Mouse (Mus musculus) embryonic facial prominence, embryonic 14.5 days (tissue): ENCODE data around the gene Syt1. TPM values are rescaled to one million over a fixed set of nuclear protein-coding genes. Genes with fewer than 3 reads are reported as not detected.

Source experiments
- ATAC-seq: fragments of 200-750 bp; cut with Nextera tagmentation; 2 replicates; pipeline ENCODE4 v1.8.0; 2017; ENCODE audit warnings: low read depth, moderate number of reproducible peaks, moderate TSS enrichment
- DNase-seq: peaks from one replicate; pipeline ENCODE4 v3.0.0-alpha.2; 2015; ENCODE audit warnings: low spot score
- H3K27ac ChIP-seq: fragments of 300-500 bp; sonication (generic); replicated peaks from 2 replicates; pipeline ENCODE4 v1.5.1; 2014; ENCODE audit warnings: low read depth, mild to moderate bottlenecking, low read length, moderate library complexity
- H3K27me3 ChIP-seq: fragments of 300-500 bp; sonication (generic); replicated peaks from 2 replicates; pipeline ENCODE4 v1.6.1; 2014; ENCODE audit warnings: low read length; ENCODE audit not compliant: control insufficient read depth, insufficient read depth
- H3K36me3 ChIP-seq: fragments of 300-500 bp; sonication (generic); 2 replicates; pipeline ENCODE4 v1.6.1; 2014; ENCODE audit warnings: low read length, mixed read lengths; ENCODE audit not compliant: control insufficient read depth, insufficient read depth
- H3K4me1 ChIP-seq: fragments of 300-500 bp; sonication (generic); 2 replicates; pipeline ENCODE4 v1.6.1; 2014; ENCODE audit warnings: antibody characterized with exemption, low read length; ENCODE audit not compliant: control insufficient read depth, insufficient read depth
- H3K4me2 ChIP-seq: fragments of 300-500 bp; sonication (generic); 2 replicates; pipeline ENCODE4 v1.6.1; 2014; ENCODE audit warnings: low read depth, mild to moderate bottlenecking, low read length, moderate library complexity, mixed read lengths
- H3K4me3 ChIP-seq: fragments of 300-500 bp; sonication (generic); 2 replicates; pipeline ENCODE4 v1.5.1; 2014; ENCODE audit warnings: low read depth, mild to moderate bottlenecking, low read length
- H3K9ac ChIP-seq: fragments of 300-500 bp; sonication (generic); 2 replicates; pipeline ENCODE4 v1.6.1; 2014; ENCODE audit warnings: low read depth, mild to moderate bottlenecking, low read length, moderate library complexity, mixed read lengths
- H3K9me3 ChIP-seq: fragments of 300-500 bp; sonication (generic); 2 replicates; pipeline ENCODE4 v1.6.1; 2016; ENCODE audit warnings: low read length; ENCODE audit not compliant: control insufficient read depth
- WGBS: fragments of 180-500 bp; shearing (Covaris S2); extraction: QIAGEN DNeasy Blood & Tissue Kit; methylation state at CpG from one replicate; pipeline ENCODE4 v1.1.7; 2014; 5-methylcytosine and 5-hydroxymethylcytosine counted together
- polyA plus RNA-seq: library from polyadenylated mRNA; unstranded; fragments of >200 nt; fragmentation: Nextera tagmentation; extraction: Ambion mirVana; gene quantifications from 2 replicates; pipeline ENCODE4 v1.2.1, GENCODE M21; 2014

Gene Syt1
- polyA plus RNA-seq, 1 experiment from 2014 or later, result 6.2 TPM

DNA sequence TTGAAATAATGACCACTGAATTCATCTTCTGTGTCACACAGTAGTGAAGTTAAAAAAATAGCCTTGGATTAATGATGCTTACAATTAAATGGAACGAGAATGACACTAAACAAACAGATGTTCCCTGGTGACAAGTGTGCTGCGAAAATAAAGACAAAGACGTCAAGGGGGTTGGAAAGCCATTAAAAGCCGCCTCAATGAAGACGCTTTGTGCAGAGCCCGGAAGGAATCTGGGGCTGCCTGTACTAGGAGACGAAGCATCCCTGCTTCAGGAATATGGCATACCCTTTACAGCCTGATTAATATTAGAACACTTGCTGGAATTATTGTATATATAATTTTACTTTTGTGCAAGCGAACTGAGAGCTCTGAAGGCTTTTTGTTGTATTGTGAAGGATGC is 234.0 kb downstream of the Syt1 start:
- Histone ChIP-seq H3K4me2 (no peak overlapping the region), H3K9ac (no peak overlapping the region), H3K27ac (no peak overlapping the region), H3K4me3 (no peak overlapping the region), H3K9me3 (no peaks in the 10 kb centered on the region), H3K27me3 (no peaks in the 10 kb centered on the region), H3K4me1 (no peaks in the 10 kb centered on the region), H3K36me3 (no peaks in the 10 kb centered on the region)
- 78% methylated on average over 8 of the region's 8 CpGs for WGBS
- ATAC-seq (no peak), DNase-seq (no peak)

DNA sequence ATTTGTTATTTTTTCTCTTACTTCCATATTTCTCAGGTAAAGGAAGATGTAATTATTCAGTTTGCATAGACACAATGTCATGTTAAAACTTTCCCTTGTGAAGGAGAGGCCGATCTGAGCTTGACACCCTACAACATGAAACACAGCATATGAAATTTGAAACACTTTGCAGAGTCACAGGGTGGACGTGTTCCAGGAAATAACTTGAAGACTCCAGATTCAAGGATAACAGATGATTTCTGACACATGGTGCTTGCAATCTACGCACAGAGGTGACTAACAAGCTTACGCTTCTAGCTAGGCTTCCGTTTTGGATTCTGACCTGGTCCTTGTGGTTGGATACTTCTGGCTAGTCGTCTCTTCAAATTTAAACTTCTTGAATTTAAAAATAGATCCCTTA is 239.7 kb downstream of the Syt1 start:
- no peaks in the 10 kb centered on the region for H3K27me3 ChIP-seq
- 70% methylated on average over 6 of the region's 6 CpGs for WGBS
- no peak overlapping the region for H3K9ac ChIP-seq
- H3K27ac ChIP-seq, result no peak overlapping the region
- no peak for ATAC-seq
- no peak overlapping the region for H3K4me3 ChIP-seq
- H3K36me3 ChIP-seq, result no peaks in the 10 kb centered on the region
- no peak overlapping the region for H3K4me2 ChIP-seq
- H3K4me1 ChIP-seq, result no peaks in the 10 kb centered on the region
- no peaks in the 10 kb centered on the region for H3K9me3 ChIP-seq
- DNase-seq, result no peak

DNA sequence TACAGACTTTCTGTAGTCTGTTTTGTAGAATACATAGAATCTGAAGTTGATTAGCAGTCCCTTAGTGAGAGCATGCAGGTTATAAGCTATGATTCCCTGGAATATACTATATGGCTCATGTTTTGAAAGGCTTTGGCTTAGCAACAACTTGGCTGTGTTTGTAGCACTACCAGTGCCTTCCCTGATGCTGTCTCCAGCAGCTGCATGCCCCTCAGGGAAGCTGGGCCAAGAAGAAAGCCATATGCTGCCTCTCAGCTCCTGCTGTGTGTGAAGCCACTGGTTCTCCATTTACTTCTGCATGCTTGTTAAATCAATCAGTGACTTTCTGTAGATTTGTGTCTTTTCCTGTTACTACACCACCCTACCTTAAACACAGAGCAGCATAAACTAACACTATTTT is 245.2 kb downstream of the Syt1 start:
- no peak overlapping the region for H3K9ac ChIP-seq
- no peak overlapping the region for H3K27ac ChIP-seq
- no peak overlapping the region for H3K4me3 ChIP-seq
- H3K4me2 ChIP-seq, result no peak overlapping the region
- peak; percentile 7 for DNase-seq
- no peaks in the 10 kb centered on the region for H3K9me3 ChIP-seq
- no peaks in the 10 kb centered on the region for H3K36me3 ChIP-seq
- no peak for ATAC-seq
- no peaks in the 10 kb centered on the region for H3K27me3 ChIP-seq
- no peaks in the 10 kb centered on the region for H3K4me1 ChIP-seq

DNA sequence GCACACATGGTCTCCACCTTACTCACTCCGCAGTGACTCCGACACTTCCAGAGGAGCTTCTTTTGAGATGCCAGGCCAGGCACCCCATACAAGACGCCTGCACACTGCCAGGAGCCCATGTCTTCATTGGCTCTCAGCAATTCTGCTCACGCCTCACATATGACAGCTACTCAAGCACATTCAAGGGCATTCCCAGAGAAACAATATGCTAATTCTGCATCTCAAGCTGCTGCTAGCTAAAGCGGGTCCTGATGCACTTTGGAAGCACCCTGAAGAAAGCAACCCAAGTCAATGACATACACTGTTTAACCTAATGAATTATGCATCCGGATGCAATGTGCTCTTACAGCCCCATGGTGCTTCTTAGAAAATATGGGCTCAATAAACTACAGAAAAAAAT is 247.1 kb downstream of the Syt1 start:
- Histone ChIP-seq H3K9me3 (no peaks in the 10 kb centered on the region), H3K4me3 (no peak overlapping the region), H3K4me2 (no peak overlapping the region), H3K4me1 (no peaks in the 10 kb centered on the region), H3K9ac (no peak overlapping the region), H3K27ac (no peak overlapping the region), H3K36me3 (no peaks in the 10 kb centered on the region), H3K27me3 (no peaks in the 10 kb centered on the region)
- no peak for ATAC-seq
- no peak for DNase-seq
- WGBS, result 81% methylated on average over 6 of the region's 6 CpGs

DNA sequence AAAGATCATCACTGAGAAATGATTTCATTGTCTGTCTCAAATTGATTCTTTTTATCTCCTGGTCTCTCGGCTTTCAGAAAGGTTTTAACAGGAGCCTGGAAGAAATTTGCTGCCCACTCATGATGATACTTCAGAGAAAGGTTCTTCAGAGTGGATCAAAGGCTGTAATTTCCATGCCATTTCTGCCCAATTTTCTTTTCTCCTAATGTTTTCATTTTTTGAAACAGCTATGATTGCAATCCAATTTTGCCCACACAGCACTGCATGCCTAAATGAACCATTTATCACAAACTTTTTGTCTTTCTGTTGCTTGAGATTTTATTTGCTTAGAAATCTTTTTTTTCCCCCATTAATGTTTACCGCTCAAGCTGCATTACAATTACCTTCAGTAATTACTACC is 257.5 kb downstream of the Syt1 start:
- H3K9me3 ChIP-seq, result no peaks in the 10 kb centered on the region
- DNase-seq, result no peak
- no peak overlapping the region for H3K9ac ChIP-seq
- H3K27me3 ChIP-seq, result no peaks in the 10 kb centered on the region
- no peak overlapping the region for H3K27ac ChIP-seq
- H3K4me1 ChIP-seq, result no peaks in the 10 kb centered on the region
- no peak overlapping the region for H3K4me2 ChIP-seq
- H3K36me3 ChIP-seq, result no peaks in the 10 kb centered on the region
- ATAC-seq, result no peak
- no peak overlapping the region for H3K4me3 ChIP-seq
- WGBS, result 64% methylated on average over 2 of the region's 2 CpGs

DNA sequence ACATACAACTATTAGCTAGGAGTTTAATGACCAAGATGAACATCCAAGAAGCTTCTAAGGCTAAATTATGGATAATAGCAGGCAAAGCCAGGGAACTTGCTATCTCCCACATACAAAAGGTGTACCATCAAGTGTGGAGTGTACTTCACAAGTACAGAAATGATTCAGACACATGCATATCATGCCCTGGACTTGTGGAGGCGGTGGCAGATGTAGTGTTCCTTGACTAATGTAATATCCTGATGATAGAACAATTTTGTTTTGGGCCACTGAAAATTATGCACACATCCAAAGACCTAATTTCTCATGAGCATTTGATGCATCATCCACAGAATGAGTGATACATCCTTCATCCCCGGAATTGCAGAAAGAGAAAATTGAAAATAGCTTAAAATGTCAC is 267.0 kb downstream of the Syt1 start:
- Histone ChIP-seq H3K4me1 (no peaks in the 10 kb centered on the region), H3K4me3 (no peak overlapping the region), H3K27ac (no peak overlapping the region), H3K36me3 (no peaks in the 10 kb centered on the region), H3K27me3 (no peaks in the 10 kb centered on the region), H3K4me2 (no peak overlapping the region), H3K9me3 (no peaks in the 10 kb centered on the region), H3K9ac (no peak overlapping the region)
- 84% methylated on average over 2 of the region's 2 CpGs for WGBS
- ATAC-seq (no peak), DNase-seq (no peak)

DNA sequence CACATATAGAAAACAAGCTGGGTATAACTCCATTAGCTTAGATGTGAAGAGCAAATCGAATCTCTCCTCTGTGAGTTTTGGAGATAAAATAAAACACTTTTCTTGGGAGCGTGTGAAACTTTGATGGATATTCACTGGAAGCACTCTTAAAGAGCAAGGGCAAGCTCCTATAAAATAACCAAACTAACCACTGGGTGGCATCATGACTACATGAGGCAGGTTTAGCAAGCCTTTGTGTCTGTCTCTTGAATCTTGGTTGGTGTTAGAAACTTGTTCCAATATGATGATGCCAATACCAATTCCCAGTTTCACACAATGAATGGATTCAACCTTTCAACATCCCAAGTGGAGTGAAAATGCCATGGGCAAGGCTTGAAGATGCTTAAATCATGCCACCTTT is 276.8 kb downstream of the Syt1 start:
- H3K4me2 ChIP-seq, result no peak overlapping the region
- H3K36me3 ChIP-seq, result no peaks in the 10 kb centered on the region
- no peaks in the 10 kb centered on the region for H3K4me1 ChIP-seq
- H3K27ac ChIP-seq, result no peak overlapping the region
- DNase-seq (peak; percentile 76), ATAC-seq (no peak)
- H3K9me3 ChIP-seq, result no peaks in the 10 kb centered on the region
- H3K4me3 ChIP-seq, result no peak overlapping the region
- WGBS, result 62% methylated on average over 2 of the region's 2 CpGs
- H3K9ac ChIP-seq, result no peak overlapping the region
- H3K27me3 ChIP-seq, result no peaks in the 10 kb centered on the region

DNA sequence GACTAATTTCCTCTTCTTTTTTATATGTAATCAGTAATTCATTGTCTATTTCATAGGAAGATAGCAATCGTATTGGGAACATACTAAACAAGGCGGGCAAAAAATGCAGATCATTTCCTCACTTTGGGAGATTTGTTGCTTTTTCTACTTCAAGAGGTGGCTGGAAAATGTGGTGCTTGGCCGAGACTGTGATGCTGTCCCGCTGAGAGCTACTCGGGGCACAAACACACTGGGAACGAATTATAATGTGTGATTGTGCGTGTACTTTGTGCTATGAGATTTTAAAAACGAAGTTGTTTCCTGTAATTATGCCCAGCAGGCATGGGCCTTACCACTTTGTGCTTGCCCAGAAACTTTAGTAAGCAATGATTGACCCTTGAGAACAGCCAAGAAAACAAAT is 281.8 kb downstream of the Syt1 start:
- no peak overlapping the region for H3K4me3 ChIP-seq
- 65% methylated on average over 8 of the region's 8 CpGs for WGBS
- no peak for ATAC-seq
- no peaks in the 10 kb centered on the region for H3K36me3 ChIP-seq
- H3K27me3 ChIP-seq, result no peaks in the 10 kb centered on the region
- H3K9ac ChIP-seq, result no peak overlapping the region
- H3K9me3 ChIP-seq, result no peaks in the 10 kb centered on the region
- H3K4me2 ChIP-seq, result no peak overlapping the region
- H3K4me1 ChIP-seq, result no peaks in the 10 kb centered on the region
- no peak overlapping the region for H3K27ac ChIP-seq
- no peak for DNase-seq

DNA sequence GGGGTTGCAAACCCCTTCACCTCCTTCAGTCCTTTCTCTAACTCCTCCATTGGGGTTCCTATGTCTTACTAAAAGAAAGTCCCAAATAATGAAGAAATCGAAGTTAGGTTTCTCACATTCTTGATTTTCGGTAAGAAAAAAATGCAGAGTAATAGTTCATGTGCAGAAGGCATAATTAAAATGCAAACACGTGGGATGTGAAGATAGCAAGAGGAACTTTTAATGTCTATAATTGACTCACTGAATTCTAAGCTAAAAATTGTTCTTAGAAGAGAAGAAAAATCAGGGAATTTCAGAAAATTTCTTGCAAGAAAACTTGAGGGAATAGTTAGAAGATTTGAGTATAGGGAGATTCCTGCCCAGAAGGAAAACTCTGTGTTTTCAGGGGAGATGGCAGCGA is 284.4 kb downstream of the Syt1 start:
- H3K4me3 ChIP-seq, result no peak overlapping the region
- WGBS, result 84% methylated on average over 4 of the region's 4 CpGs

More for the DNA sequence above, 284.4 kb downstream of the Syt1 start:
- ATAC-seq, result no peak
- H3K36me3 ChIP-seq, result no peaks in the 10 kb centered on the region
- H3K4me1 ChIP-seq, result no peaks in the 10 kb centered on the region
- H3K9me3 ChIP-seq, result no peaks in the 10 kb centered on the region
- no peak for DNase-seq
- H3K27me3 ChIP-seq, result no peaks in the 10 kb centered on the region
- no peak overlapping the region for H3K4me2 ChIP-seq
- no peak overlapping the region for H3K27ac ChIP-seq
- no peak overlapping the region for H3K9ac ChIP-seq
